Mouse (Mus musculus) layer of hippocampus, adult 11-12 months (tissue): ENCODE measurements around the gene Zfpm1.
A peak's percentile ranks its signal among the peaks of the same experiment; 100 is the strongest.

Experiments used
- DNase-seq: peaks from one replicate; pipeline ENCODE4 v3.0.0; 2022; ENCODE audit warnings: low spot score

Gene Zfpm1

DNA sequence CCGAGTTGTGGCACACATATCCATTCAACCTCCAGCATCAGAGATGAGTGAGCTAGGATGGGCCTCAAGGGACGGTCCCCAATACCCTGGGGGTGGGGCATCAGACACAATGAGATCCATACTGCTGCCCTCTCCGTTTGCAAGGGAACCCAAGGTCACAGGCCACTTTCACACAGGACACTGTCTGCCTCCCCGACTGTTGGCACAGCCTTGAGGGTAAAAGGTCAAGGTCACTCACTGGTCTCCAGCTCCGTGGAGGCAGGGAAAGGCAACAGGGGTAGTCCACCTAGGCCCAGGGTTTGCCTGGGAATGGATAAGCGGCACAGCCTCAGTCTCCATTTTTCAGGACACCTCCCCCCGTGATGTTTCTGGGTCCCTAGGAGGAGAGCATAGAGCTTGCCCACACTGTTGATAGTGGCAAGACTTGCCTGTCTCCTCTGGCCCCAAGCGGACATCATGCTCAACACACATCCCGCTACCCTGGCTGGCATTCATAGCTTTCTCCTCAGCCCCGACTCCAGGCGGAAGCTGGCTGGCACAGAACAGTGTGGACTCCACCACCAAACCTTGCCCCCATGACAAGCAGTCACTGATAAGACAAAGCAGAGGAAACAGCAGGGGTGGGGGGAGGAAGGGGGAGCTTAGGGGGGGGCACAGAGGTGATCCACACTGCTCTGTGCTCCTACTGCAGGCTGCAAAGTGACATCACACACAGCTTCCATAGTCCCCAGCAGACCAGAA lies 7.1 kb upstream of the Zfpm1 start:
- DNase-seq = no peak

DNA sequence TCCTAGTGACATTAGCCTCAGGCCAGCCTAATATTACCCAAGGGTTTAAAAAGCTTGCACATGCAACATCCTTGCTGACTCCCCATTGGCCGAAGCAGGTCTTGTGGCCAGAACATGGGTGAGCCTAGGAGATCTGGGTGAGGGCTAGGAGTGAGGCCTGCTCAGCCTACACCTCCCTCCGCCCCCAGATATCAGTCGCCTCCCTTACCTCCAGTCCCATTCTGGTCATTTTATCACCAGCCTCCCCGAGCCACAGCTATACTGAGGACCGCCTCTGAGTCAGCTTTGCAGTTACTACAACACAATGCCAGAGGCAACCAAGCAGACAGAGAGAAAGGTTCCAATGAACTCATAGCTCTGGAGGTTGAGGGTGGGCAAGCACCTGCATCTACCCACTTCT lies 5.6 kb upstream of the Zfpm1 start:
- DNase-seq = no peak

- no peak for DNase-seq
Measured at GRCm38 (mm10) chr8:122277204-122277995, 4.5 kb upstream of the Zfpm1 start.

- DNase-seq = peak; percentile 37
Measured at GRCm38 (mm10) chr8:122280156-122280555, 1.8 kb upstream of the Zfpm1 start.

GRCm38 (mm10) chr8:122280588-122281316 lies 1.2 kb upstream of the Zfpm1 start:
- DNase-seq = no peak

- peak; percentile 99 for DNase-seq
Measured at GRCm38 (mm10) chr8:122281317-122282034, 465 bp upstream of the Zfpm1 start.

- DNase-seq = no peak
Measured at GRCm38 (mm10) chr8:122282501-122283355, 787 bp downstream of the Zfpm1 start.

DNA sequence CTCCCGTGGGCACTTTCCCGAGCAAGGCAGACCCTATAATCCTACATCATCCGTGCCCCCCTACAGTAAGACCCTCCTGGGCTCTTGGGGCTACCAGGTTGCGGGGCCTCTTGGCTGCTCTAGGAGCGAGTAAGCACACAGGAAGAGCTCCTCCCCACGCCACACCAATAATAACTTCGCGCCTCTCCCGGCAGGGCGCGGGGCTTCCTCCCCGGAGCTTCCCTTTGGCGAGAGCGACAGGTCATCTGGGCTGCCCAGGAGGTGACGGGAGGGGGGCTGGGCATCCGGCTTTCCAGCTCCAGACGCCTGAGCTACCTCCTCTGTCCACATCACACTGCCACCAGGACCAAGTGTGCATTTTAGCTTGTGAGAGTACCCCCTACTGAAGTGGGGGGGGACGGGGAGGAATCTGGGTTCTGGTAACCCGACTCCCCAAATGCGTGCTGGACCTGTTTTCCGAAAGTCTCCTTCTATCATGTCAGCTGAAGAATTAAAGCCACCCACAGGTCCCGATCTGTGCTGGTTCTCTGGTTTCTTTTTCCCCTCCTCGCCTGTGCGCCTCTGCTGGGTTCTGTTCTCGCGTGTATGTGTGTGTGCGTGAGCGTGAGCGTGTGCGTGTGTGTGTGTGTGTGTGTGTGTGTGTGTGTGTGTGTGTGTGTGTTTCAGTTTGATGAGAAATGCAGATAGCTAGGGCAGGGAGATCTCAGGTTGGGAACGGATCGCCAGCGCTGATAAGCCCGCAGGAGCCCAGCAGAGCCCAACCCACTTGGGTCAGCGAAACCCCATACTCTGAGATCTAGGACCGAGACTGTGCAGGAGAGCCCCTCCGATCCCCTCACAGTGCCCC lies 1.6 kb downstream of the Zfpm1 start:
- peak; percentile 50 for DNase-seq

GRCm38 (mm10) chr8:122284203-122284658 lies 2.3 kb downstream of the Zfpm1 start:
- DNase-seq = peak; percentile 59

DNA sequence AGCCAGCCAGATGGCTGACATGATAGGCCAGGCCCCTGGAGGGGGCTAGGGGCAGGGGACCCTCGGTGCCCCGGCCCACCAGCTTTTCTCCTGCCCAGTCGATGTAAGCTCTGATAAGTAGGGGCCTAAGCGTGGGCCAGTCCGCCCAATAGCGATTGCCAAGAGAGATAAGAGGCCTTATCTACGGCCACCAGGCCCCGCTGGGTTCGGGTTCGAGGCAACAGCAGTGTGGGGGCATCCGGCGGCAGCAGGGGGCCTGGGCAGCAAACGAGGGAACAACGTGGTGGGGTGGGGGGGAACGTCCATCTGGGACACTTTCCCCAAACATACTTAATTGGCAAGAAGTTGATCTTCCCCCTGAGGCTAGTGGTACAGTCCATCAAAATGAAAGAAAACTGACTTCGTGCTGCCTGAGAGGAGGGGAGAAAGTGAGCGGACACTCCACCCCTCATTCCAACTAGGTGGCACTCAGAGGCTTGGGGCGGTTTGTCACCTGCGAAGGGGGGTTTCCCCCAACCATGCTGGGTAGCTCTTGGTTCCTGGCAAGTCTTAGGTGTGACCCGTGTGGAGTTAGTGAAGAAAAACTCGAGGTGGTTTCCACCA lies 2.8 kb downstream of the Zfpm1 start:
- DNase-seq = no peak

GRCm38 (mm10) chr8:122285727-122286126 lies 3.8 kb downstream of the Zfpm1 start:
- no peak for DNase-seq

- no peak for DNase-seq
Measured at GRCm38 (mm10) chr8:122286899-122287298, 5.0 kb downstream of the Zfpm1 start.

DNA sequence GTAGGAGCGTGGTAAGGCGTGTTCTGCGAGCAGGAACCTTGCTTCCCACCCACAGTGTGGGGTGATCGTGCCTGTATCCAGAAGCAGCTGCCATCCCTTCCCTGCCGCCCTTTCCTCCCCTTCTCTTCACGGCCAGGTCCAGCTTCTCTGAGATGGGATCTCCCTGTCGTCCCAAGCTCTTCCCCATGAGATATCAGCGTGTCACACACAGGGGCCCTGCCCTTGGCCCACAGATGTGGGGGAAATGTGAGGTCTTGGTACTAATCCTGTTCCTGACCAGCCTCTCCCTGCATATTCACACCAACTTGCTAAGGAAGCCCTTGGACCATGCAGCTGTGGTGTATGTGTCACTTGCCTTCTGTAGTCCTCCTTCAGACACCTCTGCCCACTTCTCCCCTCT lies 5.8 kb downstream of the Zfpm1 start:
- no peak for DNase-seq

- DNase-seq = no peak
Measured at GRCm38 (mm10) chr8:122288344-122288743, 6.4 kb downstream of the Zfpm1 start.

- no peak for DNase-seq
Measured at GRCm38 (mm10) chr8:122291075-122291474, 9.1 kb downstream of the Zfpm1 start.

GRCm38 (mm10) chr8:122291549-122291948 lies 9.6 kb downstream of the Zfpm1 start:
- no peak for DNase-seq

GRCm38 (mm10) chr8:122293484-122293883 lies 11.5 kb downstream of the Zfpm1 start:
- no peak for DNase-seq

GRCm38 (mm10) chr8:122294273-122294683 lies 12.3 kb downstream of the Zfpm1 start:
- no peak for DNase-seq

DNA sequence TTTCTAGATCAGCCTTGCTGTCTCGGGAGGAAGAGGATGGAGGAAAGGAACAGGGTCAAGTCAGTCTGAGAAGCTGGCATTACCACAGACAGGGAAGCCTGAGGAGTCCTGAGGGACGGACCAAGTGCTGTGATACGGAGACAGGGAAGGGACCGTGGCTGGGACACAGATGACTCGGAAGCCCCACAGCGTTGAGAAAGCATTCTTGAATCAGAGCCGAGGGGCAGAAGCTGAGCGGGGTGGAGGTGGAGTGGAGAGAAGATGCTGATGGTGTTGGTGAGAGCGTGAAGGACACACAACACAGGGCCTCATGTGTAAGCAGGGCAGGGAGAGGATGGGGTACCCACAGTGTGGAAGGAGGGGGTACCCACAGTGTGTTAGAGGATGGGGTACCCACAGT lies 13.4 kb downstream of the Zfpm1 start:
- DNase-seq = no peak
